In the genomic region with DNA sequence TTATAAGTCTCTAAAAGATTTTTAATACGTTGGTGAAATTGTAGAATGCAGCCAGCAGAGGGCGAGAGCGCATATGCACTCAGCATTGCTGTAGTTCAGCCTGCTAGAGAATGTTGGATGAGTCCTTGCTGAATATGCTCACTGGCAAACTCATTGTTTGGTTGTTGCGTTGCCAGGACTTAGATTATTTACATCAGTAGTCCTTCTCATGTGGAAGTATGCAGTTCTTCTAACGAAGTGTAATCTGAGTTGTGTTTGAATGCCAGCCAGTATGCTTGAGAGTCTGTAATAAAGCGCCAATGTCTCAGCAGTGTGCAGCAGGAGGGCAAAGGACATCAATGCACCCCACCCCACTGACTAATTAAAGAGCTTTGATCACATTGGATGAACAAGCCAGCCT, we compare ENCODE assay signal across 9 mouse cellular contexts.
DNase-seq lines count a peak whose midpoint lies in the region; ATAC-seq and TF ChIP-seq lines count a peak whose summit lies in the region.
"Had no signal": no experiment of that assay in that cellular context is flagged by ENCODE, and none has a peak within 500 bp of the region (broad histone marks: within the 10 kb centered on the region; RNA-seq: fewer than 3 reads in every experiment).

No protein-coding gene starts in this region.

- peak; percentile 68 for TF ChIP-seq CTCF in gastrocnemius, adult 2 months (IDR thresholded peaks at IDR 0.05)
- peak; percentile 86 for TF ChIP-seq CTCF in intestine, postnatal 0 days (IDR thresholded peaks at IDR 0.05; ENCODE audit: low read depth)

- peak; percentile 20 for DNase-seq in gastrocnemius, adult 2 months
- no peak for DNase-seq in gastrocnemius, adult 8-10 months (ENCODE audit: low spot score in 2 of 2)
- peak; percentile 96 for DNase-seq in forebrain, embryonic 14.5 days (ENCODE audit: low spot score)
- peak; percentile 74 to 75 for DNase-seq in left cerebral cortex, postnatal 10 days (ENCODE audit: extremely low spot score in 1 of 2, low spot score in 2 of 2)
- peak; percentile 46 for DNase-seq in telencephalon, adult 2 months (ENCODE audit: low read depth, low spot score)

- H3K27ac ChIP-seq in gastrocnemius, adult 2 months = no peak overlapping the region
- H3K27ac ChIP-seq in forebrain, embryonic 14.5 days (ENCODE audit: low read depth, low read length) = no peak overlapping the region
- no peak overlapping the region for H3K27ac ChIP-seq in intestine, postnatal 0 days (ENCODE audit: low read depth, low read length)
- no peak overlapping the region for H3K27ac ChIP-seq in midbrain, embryonic 15.5 days
- H3K27ac ChIP-seq: macrophage had no signal

- no peaks in the 10 kb centered on the region for H3K9me3 ChIP-seq in forebrain, embryonic 14.5 days (replicated peaks; ENCODE audit: control insufficient read depth, low read length)
- no peaks in the 10 kb centered on the region for H3K9me3 ChIP-seq in intestine, postnatal 0 days (ENCODE audit: control insufficient read depth)
- H3K9me3 ChIP-seq in midbrain, embryonic 15.5 days = no peaks in the 10 kb centered on the region

- peak; percentile 84 for ATAC-seq in cerebellum, adult (ENCODE audit: insufficient number of reproducible peaks, low FRiP score, low TSS enrichment)
- ATAC-seq in forebrain, embryonic 14.5 days = peak; percentile 95
- 0 out of 2 replicates have a peak, but pooled peaks have one; percentile 38 for ATAC-seq in intestine, postnatal 0 days
- peak; percentile 97 for ATAC-seq in midbrain, embryonic 15.5 days (replicated peaks)

- intact Hi-C loops in gastrocnemius, adult 2 months (cut with DNase I) = loop anchor here (2.0 kb wide), 1 partner anchor 1154 kb away; no protein-coding TSS in a partner anchor
- intact Hi-C loops in left cerebral cortex, postnatal 10 days (cut with DNase I) = loop anchor here (5.0 kb wide), 2 partner anchors 440 to 1155 kb away; no protein-coding TSS in a partner anchor

- H3K4me2 ChIP-seq in forebrain, embryonic 14.5 days (ENCODE audit: low read length) = 0 out of 2 replicates have a peak overlapping the region, but pooled peaks have one; percentile 19
- H3K4me2 ChIP-seq in intestine, postnatal 0 days (replicated peaks; ENCODE audit: low read depth) = no peak overlapping the region; the same call in 1 of the 2 replicates
- peak overlapping the region; percentile 30; the same call in 1 of the 2 replicates for H3K4me2 ChIP-seq in midbrain, embryonic 15.5 days

- no peak overlapping the region for H3K9ac ChIP-seq in forebrain, embryonic 14.5 days (ENCODE audit: low read length)
- H3K9ac ChIP-seq in intestine, postnatal 0 days (ENCODE audit: low read depth, low read length) = no peak overlapping the region
- no peak overlapping the region for H3K9ac ChIP-seq in midbrain, embryonic 15.5 days

- WGBS in forebrain, embryonic 14.5 days = 1% methylated on average over 6 of the region's 6 CpGs
- WGBS in intestine, postnatal 0 days = 6% methylated on average over 6 of the region's 6 CpGs
- WGBS in midbrain, embryonic 15.5 days = 6% methylated on average over 6 of the region's 6 CpGs

- no peaks in the 10 kb centered on the region; the same call in 1 of the 2 replicates for H3K27me3 ChIP-seq in forebrain, embryonic 14.5 days (replicated peaks; ENCODE audit: control insufficient read depth, insufficient read depth, low read length)
- H3K27me3 ChIP-seq in intestine, postnatal 0 days (replicated peaks; ENCODE audit: control insufficient read depth, insufficient read depth, low read length) = no peaks in the 10 kb centered on the region
- no peaks in the 10 kb centered on the region for H3K27me3 ChIP-seq in midbrain, embryonic 15.5 days (replicated peaks)

- H3K36me3 ChIP-seq in forebrain, embryonic 14.5 days (ENCODE audit: control insufficient read depth, insufficient read depth, low read length) = no peaks in the 10 kb centered on the region
- H3K36me3 ChIP-seq in intestine, postnatal 0 days (ENCODE audit: control insufficient read depth, insufficient read depth) = no peaks in the 10 kb centered on the region
- H3K36me3 ChIP-seq in midbrain, embryonic 15.5 days (replicated peaks) = no peaks in the 10 kb centered on the region

- H3K4me3 ChIP-seq in gastrocnemius, adult 2 months = no peak overlapping the region
- H3K4me3 ChIP-seq in forebrain, embryonic 14.5 days (ENCODE audit: low read depth, low read length) = no peak overlapping the region
- H3K4me3 ChIP-seq in intestine, postnatal 0 days (ENCODE audit: low read depth, low read length) = no peak overlapping the region
- no peak overlapping the region for H3K4me3 ChIP-seq in midbrain, embryonic 15.5 days

- peaks cover 3% of the 10 kb centered on the region; the same call in 1 of the 2 replicates for H3K4me1 ChIP-seq in forebrain, embryonic 14.5 days (ENCODE audit: control insufficient read depth, insufficient read depth, low read length)
- no peaks in the 10 kb centered on the region for H3K4me1 ChIP-seq in intestine, postnatal 0 days (replicated peaks; ENCODE audit: control insufficient read depth, insufficient read depth, low read length)
- peaks cover 3% of the 10 kb centered on the region for H3K4me1 ChIP-seq in midbrain, embryonic 15.5 days

Comparison
In these comparisons a context has a peak if more than half of its experiments do, and no peak if none do; other contexts are left out.
1. DNase-seq: peak in gastrocnemius, adult 2 months (single experiment), forebrain, embryonic 14.5 days (single experiment), left cerebral cortex, postnatal 10 days (2 of 2) and telencephalon, adult 2 months (single experiment); none in gastrocnemius, adult 8-10 months (0 of 2).
2. ATAC-seq: peak in every context shown above with its lines; median percentile 97 in midbrain, embryonic 15.5 days; 95 in forebrain, embryonic 14.5 days; 84 in cerebellum, adult; 38 in intestine, postnatal 0 days.